Mouse (Mus musculus): ENCODE measurements around the gene Tango6.

DNA sequence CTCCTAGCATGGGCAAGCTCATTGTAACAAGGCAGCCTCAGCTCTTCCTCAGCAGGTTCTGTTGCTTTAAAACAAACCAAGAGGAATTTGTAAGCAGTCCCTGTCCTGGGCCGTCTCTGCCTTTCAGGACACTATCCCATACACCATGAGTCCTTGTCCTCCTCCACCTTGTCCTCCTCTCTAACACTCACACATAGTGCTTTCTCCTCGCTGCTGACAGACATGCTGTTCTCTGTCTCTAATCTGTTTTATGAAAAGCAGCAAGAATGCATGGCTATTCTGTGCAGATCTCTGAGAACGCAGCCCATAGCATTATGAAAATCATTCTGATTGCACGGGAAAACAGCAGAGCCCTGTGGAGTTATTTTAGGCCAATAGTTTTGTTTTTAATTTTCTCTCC is 78.4 kb downstream of the Tango6 start:
- TF ChIP-seq CTCF (IDR thresholded peaks at IDR 0.05; ENCODE audit: extremely low read depth, insufficient read length, insufficient replicate concordance, low read depth, low read length) (no peak), POLR2A (IDR thresholded peaks at IDR 0.05; ENCODE audit: low read depth, low read length) (no peak)
